Mouse (Mus musculus) megakaryocyte, embryonic 14.5 days (primary cell): ENCODE measurements around the gene Itpr1. TPM values are rescaled to one million over a fixed set of nuclear protein-coding genes. Genes with fewer than 3 reads are reported as not detected.
"Not testable (repeated sequence)": the region's sequence is repeated elsewhere in the genome, so short reads cannot be mapped to it uniquely, and the experiment has no call there.

Source experiments
- H3K27me3 ChIP-seq: replicated peaks from 2 replicates; pipeline ENCODE3; 2012; ENCODE audit warnings: inconsistent platforms
- H3K36me3 ChIP-seq: replicated peaks from 2 replicates; pipeline ENCODE3; 2012; ENCODE audit warnings: low read length, inconsistent platforms, mixed read lengths
- H3K4me1 ChIP-seq: 2 replicates; pipeline ENCODE4 v1.6.1; 2012; ENCODE audit warnings: inconsistent platforms
- H3K4me3 ChIP-seq: replicated peaks from 2 replicates; pipeline ENCODE3; 2012; ENCODE audit warnings: moderate library complexity, mild to moderate bottlenecking, inconsistent platforms
- H3K9me3 ChIP-seq: 2 replicates; pipeline ENCODE4 v1.6.1; 2012; ENCODE audit warnings: inconsistent platforms
- FLI1 ChIP-seq: IDR thresholded peaks from 2 replicates; pipeline ENCODE4 v1.6.1; 2012; ENCODE audit warnings: low read length, inconsistent platforms, mixed read lengths
- GATA1 ChIP-seq: IDR thresholded peaks from 3 replicates; pipeline ENCODE4 v1.6.1; 2012; ENCODE audit warnings: mixed read lengths, low read length, inconsistent platforms, borderline replicate concordance
- polyA plus RNA-seq: library from polyadenylated mRNA; stranded (reverse); fragments of >175 nt; gene quantifications from 2 replicates; pipeline ENCODE4 v1.2.3, GENCODE M21; 2012; ENCODE audit warnings: low replicate concordance; ENCODE audit not compliant: insufficient read depth

Gene Itpr1
- polyA plus RNA-seq, 1 experiment: 8.3 TPM

- 0 out of 2 replicates have a peak, but pooled peaks cover 4% of the 10 kb centered on the region for H3K9me3 ChIP-seq
- peaks cover 22% of the 10 kb centered on the region for H3K36me3 ChIP-seq
- no peaks in the 10 kb centered on the region for H3K27me3 ChIP-seq
- TF ChIP-seq FLI1: no peak
- TF ChIP-seq GATA1: no peak
- no peak overlapping the region for H3K4me3 ChIP-seq
- peaks cover 33% of the 10 kb centered on the region for H3K4me1 ChIP-seq
Measured at GRCm38 (mm10) chr6:108557576-108558322, 344.9 kb downstream of the Itpr1 start.

DNA sequence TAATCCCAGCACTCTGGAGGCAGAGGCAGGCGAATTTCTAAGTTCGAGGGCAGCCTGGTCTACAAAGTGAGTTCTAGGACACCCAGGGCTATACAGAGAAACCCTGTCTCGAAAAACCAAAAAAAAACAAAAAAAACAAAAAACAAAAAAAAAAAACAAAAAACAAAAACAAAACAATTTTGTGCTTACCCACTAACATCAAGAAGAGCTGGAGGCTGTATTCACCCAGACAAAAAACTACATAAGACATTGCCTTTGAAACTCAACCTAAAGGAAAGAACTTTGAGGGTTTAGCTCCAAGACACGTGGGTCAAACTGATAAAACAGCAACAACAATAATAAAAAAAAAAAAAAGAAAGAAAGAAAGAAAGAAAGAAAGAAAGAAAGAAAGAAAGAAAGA, 346.3 kb downstream of the Itpr1 start:
- not testable (repeated sequence) for H3K36me3 ChIP-seq, H3K4me3 ChIP-seq, H3K9me3 ChIP-seq, H3K27me3 ChIP-seq
- H3K4me1 ChIP-seq: peaks cover 33% of the 10 kb centered on the region

GRCm38 (mm10) chr6:108562971-108563370, 350.1 kb downstream of the Itpr1 start:
- Histone ChIP-seq H3K9me3 (0 out of 2 replicates have a peak, but pooled peaks cover 4% of the 10 kb centered on the region), H3K4me1 (peaks cover 17% of the 10 kb centered on the region), H3K36me3 (no peaks in the 10 kb centered on the region), H3K4me3 (no peak overlapping the region), H3K27me3 (no peaks in the 10 kb centered on the region)
- TF ChIP-seq GATA1: no peak
- TF ChIP-seq FLI1: no peak

DNA sequence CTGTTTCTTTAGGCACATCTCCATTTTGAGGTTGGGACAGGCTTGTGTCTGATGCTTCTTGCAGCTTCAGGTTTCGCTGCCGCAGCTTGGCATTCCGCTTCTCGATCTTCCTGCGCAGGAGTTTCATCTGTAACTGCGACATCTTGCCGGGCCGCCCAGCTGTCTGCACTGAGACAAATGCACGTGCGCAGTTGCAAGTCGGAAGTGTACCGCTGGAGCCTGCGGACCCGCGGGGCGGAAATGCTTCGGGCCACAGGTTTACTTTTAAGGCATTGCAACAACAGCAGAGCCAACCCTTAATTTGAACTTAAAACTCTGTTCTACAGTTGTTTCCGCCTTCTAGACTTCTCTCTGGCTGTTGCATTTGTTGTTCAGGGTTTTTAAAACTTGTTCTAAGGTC, 352.6 kb downstream of the Itpr1 start:
- not testable (repeated sequence) for H3K4me3 ChIP-seq

DNA sequence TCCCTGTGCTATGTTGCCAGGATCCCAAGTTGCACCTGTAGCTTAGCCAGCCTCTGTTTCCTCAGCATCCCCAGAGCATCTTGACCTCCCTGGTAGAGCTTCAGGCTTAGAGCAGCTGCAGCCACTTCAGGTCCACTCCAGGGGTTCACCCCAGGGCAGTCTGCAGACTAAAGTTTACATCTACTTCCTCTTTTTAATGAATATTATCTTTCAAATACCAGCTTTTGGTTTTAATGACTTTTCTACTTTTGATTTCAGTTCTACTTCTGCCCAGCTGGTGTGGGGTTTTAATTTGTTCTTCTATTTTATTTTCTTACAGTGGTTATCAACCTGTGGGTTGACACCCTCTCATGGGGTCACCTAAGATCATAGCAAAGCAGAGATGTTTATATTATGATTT, 353.7 kb downstream of the Itpr1 start:
- Histone ChIP-seq H3K4me1 (peaks cover 26% of the 10 kb centered on the region), H3K27me3 (peaks cover 5% of the 10 kb centered on the region), H3K9me3 (no peaks in the 10 kb centered on the region), H3K36me3 (no peaks in the 10 kb centered on the region), H3K4me3 (no peak overlapping the region)
- TF ChIP-seq FLI1 (no peak), GATA1 (no peak)

More for the DNA sequence above, 352.6 kb downstream of the Itpr1 start:
- not testable (repeated sequence) for H3K27me3 ChIP-seq, H3K9me3 ChIP-seq, H3K36me3 ChIP-seq
- H3K4me1 ChIP-seq: peaks cover 15% of the 10 kb centered on the region

- TF ChIP-seq GATA1 (no peak), FLI1 (no peak)
Measured at GRCm38 (mm10) chr6:108569460-108570187, 356.7 kb downstream of the Itpr1 start.

GRCm38 (mm10) chr6:108570351-108571041, 357.6 kb downstream of the Itpr1 start:
- Histone ChIP-seq H3K36me3 (no peaks in the 10 kb centered on the region), H3K4me1 (peaks cover 28% of the 10 kb centered on the region), H3K4me3 (peak overlapping the region; percentile 91), H3K27me3 (peaks cover 10% of the 10 kb centered on the region), H3K9me3 (no peaks in the 10 kb centered on the region)
- no peak for TF ChIP-seq FLI1
- TF ChIP-seq GATA1: no peak

More at GRCm38 (mm10) chr6:108569460-108570187, 356.7 kb downstream of the Itpr1 start:
- H3K4me1 ChIP-seq: peaks cover 28% of the 10 kb centered on the region
- peaks cover 6% of the 10 kb centered on the region for H3K27me3 ChIP-seq
- no peaks in the 10 kb centered on the region for H3K9me3 ChIP-seq
- no peaks in the 10 kb centered on the region for H3K36me3 ChIP-seq
- H3K4me3 ChIP-seq: no peak overlapping the region

DNA sequence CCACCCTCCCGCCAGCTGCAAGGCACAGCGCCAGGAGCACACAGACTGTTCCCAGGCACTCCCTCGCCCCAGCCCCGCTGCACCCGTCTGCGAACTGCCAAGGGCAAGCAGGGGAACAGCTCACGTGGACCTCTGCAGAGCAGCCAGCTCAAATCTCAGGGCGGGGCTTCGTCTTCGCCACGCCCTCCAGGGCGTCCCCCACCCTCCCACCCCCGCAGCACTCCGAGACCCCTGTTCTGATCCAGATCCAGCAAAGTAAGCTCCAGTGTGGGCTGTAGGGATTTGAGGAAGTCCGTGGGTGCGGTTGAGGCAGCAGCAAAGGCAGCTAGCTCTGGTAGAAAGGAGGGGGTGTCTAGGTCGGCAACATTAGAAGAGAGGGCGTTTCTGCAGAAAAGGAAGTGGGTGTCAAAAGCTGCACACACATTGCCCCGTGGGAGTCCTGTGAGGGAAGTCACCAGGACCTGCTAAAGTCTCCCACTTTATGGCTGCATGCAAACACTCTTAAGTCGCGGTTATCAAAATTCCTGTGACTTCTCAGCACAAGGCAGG, 358.2 kb downstream of the Itpr1 start:
- H3K36me3 ChIP-seq: no peaks in the 10 kb centered on the region
- H3K4me3 ChIP-seq: peak overlapping the region; percentile 91
- H3K4me1 ChIP-seq: peaks cover 28% of the 10 kb centered on the region
- no peaks in the 10 kb centered on the region for H3K9me3 ChIP-seq
- no peak for TF ChIP-seq GATA1
- peaks cover 10% of the 10 kb centered on the region for H3K27me3 ChIP-seq

- peaks cover 20% of the 10 kb centered on the region for H3K4me1 ChIP-seq
- TF ChIP-seq GATA1 (no peak), FLI1 (no peak)
- no peak overlapping the region for H3K4me3 ChIP-seq
- no peaks in the 10 kb centered on the region for H3K9me3 ChIP-seq
- no peaks in the 10 kb centered on the region for H3K36me3 ChIP-seq
- peaks cover 10% of the 10 kb centered on the region for H3K27me3 ChIP-seq
Measured at GRCm38 (mm10) chr6:108572646-108573045, 359.8 kb downstream of the Itpr1 start.

DNA sequence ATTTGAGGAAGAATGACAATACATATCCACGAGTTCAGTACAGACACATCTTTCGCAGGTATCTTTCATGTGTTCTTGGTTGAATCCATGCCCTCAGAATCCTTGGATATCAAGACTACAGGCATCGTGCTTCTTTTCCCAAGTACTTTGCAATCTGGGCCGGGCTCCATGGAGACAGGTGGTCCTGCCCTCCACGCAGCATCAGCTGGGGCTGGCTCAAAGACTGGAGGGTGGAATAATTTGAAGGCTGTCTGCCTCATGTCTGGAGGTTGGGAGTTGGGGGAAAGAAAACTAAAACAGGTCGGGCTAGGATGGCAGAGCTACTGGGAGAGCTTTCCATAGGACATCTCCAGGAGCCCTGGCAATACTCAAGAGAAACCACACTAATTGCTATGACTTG, 364.2 kb downstream of the Itpr1 start:
- no peak for TF ChIP-seq GATA1
- TF ChIP-seq FLI1: no peak
- H3K4me3 ChIP-seq: no peak overlapping the region

More for the DNA sequence above, 364.2 kb downstream of the Itpr1 start:
- H3K9me3 ChIP-seq: no peaks in the 10 kb centered on the region
- H3K4me1 ChIP-seq: no peaks in the 10 kb centered on the region
- no peaks in the 10 kb centered on the region for H3K36me3 ChIP-seq
- H3K27me3 ChIP-seq: peaks cover 23% of the 10 kb centered on the region
